Mouse (Mus musculus): Measurements from ENCODE around the gene Scgb3a1.

Scgb3a1 gene

GRCm38 (mm10) chr11:49658791-49659469, 4.5 kb upstream of the Scgb3a1 start:
- DNase-seq (ENCODE audit: low read depth), result peak; percentile 56

DNA sequence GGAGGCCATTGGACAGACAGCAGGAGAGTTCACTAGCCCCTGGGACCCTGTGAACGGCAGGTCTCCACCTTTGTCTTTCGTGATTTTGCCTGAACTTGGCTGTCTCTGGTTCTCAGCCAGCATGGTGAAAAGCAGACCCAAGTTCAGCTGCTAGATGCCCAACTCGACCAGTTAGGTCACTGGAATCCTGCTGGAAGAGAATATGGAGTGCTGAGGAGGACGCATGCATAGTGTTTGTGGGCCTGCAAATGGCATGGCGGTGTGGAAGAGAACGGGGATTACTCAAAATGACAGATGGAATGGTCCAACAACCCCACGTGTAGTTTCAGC, 4.0 kb upstream of the Scgb3a1 start:
- no peak for DNase-seq (ENCODE audit: low read depth)

DNA sequence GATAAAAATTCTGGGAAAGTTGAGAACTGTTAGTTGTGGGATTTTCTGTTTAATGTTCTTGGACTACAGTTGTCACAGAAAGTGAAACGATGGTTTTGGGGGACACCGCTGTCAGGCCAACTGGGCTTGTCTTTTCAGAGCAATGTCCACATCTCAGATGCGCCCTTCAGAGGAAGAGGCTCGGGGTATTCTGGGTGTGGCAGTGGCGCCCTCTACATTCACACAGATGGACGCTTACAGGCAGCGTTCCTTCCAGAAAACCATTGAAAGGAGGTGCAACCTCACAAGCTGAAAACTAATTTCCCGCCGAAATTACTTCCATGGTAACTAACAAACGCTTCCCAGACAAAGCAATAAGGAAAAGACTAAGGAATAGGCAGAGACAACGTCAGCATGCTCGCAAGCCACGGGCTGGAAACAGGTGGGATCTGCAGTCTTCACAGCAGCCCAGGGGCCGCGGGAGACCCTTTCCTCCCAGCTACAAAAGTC, 1.1 kb upstream of the Scgb3a1 start:
- DNase-seq (ENCODE audit: low read depth), result no peak

GRCm38 (mm10) chr11:49664262-49665140, 1.1 kb downstream of the Scgb3a1 start:
- peak; percentile 29 for DNase-seq (ENCODE audit: low read depth)

- peak; percentile 53 for DNase-seq (ENCODE audit: low read depth)
Observed at GRCm38 (mm10) chr11:49665462-49665861, 2.1 kb downstream of the Scgb3a1 start.

- DNase-seq (ENCODE audit: low read depth), result no peak
Observed at GRCm38 (mm10) chr11:49673433-49673832, 10.0 kb downstream of the Scgb3a1 start.

- DNase-seq (ENCODE audit: low read depth), result no peak
Observed at GRCm38 (mm10) chr11:49684237-49684973, 21.0 kb downstream of the Scgb3a1 start.

DNA sequence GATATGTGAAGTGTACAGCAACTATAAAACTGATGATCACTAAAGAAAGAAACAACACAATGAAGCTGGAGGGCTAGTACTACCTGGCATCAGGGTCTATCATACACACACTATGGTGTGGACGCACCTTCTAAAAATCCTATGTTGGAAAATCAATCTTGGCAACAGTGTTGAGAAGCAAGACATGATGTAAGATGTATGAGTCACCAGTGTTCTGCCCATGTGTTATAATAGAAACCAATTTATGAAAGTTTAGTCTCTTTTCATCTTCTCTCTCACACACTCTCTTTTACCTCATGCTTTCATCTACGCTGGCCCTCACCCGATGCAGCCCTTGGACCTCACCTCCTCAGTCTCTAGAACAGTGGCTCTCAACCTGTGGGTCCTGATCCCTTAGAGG, 31.6 kb downstream of the Scgb3a1 start:
- DNase-seq (ENCODE audit: low read depth), result no peak

GRCm38 (mm10) chr11:49695695-49696094, 32.3 kb downstream of the Scgb3a1 start:
- DNase-seq (ENCODE audit: low read depth), result no peak

DNA sequence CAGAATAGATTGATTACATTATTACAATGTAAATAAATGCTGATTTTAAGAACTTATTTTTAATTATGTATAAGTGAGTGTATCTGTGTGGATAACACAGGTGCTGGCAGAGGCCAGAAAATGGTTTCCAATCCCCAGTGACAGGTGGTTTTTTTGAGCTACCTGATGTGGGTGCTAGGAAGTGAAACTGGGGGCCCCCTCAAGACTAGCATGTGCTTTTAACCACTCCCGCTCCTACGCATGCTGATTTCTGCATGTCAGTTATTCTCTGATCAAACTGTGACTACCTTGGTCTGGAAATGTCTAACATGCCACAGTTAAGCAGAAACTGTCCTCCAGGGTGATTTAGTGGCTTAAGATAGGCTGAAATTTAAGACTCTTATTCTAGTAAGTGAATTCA, 33.1 kb downstream of the Scgb3a1 start:
- peak; percentile 57 for DNase-seq (ENCODE audit: low read depth)

DNA sequence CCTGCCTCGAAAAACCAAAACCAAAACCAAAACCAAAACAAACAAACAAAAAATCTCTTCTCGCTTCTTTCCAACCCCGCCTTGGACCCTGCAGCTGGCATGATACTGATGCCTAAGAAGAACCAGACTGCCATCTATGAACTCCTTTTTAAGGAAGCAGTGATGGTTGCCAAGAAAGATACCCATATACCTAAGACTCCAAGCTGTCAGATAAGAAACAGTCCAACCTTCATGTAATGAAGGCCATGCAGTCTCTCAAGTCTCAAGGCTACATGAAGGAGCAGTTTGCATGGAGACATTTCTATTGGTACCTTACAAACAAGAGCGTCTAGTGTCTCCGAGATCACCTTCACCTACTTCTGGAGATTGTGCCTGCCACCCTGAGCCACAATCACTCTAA, 34.4 kb downstream of the Scgb3a1 start:
- peak; percentile 61 for DNase-seq (ENCODE audit: low read depth)

- no peak for DNase-seq (ENCODE audit: low read depth)
Observed at GRCm38 (mm10) chr11:49699079-49699478, 35.7 kb downstream of the Scgb3a1 start.

GRCm38 (mm10) chr11:49702014-49702413, 38.6 kb downstream of the Scgb3a1 start:
- no peak for DNase-seq (ENCODE audit: low read depth)

DNA sequence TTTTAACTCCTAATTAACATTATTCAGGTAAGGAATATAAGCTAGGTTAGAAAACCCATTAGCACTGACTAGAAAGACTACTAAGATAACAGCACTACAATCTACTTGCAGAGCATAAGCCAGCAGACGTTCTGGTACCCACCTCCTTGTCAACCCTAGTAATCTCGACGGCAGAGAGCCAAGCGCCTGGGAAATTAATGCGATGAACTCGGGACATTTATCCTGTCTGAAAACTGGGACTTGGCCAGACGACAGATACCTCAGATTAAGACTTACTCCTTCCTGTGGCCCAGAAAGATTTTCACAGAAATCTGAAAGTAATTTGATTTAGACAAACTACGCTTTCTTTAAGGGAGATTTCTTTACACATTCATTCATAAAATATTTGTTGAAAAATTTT, 41.4 kb downstream of the Scgb3a1 start:
- DNase-seq (ENCODE audit: low read depth), result no peak

- DNase-seq (ENCODE audit: low read depth), result no peak
Observed at GRCm38 (mm10) chr11:49707834-49708233, 44.4 kb downstream of the Scgb3a1 start.

DNA sequence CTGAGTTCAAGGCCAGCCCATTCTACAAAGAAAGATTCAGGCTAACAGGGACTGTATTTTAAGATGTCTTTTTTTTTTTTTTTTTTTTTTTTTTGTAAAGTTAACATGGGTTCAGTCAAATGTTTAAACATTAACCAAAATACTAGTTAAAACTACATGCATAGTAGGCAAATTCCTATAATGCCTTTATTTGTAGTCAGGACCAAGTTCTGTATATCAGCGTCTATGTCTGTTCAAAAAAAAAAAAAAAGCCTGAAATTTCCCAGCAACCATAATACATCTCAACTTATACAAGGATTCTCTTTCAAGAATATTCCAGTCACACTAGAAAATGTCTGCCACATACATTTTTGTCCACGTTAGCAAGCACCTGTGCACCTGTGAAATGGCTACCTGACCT, 47.3 kb downstream of the Scgb3a1 start:
- DNase-seq (ENCODE audit: low read depth), result no peak

- DNase-seq (ENCODE audit: low read depth), result peak; percentile 65
Observed at GRCm38 (mm10) chr11:49711981-49712554, 48.7 kb downstream of the Scgb3a1 start.

DNA sequence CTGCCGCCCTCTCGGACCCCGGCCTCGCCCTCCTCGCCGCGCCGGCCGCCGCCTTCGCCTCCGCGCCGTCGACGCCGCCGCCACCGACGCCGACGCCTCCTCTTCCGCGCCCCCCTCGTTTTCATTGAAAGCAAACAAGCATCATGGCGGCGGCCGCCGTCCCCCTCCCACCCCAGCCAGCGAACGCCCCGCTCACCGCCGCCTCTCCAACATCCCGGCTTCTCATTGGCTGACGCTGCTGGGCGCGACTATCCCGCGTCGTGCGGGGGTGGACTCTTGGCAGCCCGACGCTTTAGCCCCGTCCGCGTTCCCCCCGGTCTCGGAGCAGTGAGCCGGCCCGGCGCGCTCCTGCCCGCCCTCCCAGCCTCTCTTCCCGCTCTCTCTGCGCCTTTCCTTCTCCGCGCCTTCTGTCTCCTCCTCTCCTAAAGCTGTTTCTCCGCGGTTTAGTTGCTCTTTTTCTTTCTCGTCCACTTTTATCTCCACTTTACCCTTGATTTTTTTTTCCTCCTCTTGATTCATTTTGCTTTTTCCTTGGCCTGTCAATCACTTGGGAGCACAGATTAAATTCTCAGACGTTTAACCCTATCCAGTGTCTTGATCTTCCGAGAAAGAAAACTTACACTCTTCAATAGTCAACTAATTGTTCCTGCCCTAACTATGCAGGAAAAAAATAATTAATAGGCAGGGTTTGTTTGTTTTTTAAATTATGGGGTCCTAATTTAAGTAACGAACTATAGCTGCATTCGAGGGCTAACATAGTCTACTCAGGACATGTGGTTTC, 49.3 kb downstream of the Scgb3a1 start, which contains the start of gene Cnot6:
Gene Cnot6 (minus strand): TSS at position 169 of the 781 bp plus-strand sequence.
- peak; percentile 99 for DNase-seq (ENCODE audit: low read depth)

GRCm38 (mm10) chr11:49713336-49714334, 50.2 kb downstream of the Scgb3a1 start:
- peak; percentile 51 for DNase-seq (ENCODE audit: low read depth)
